Mouse (Mus musculus): ENCODE results near the gene Tfam. TPM values are rescaled to one million over a fixed set of nuclear protein-coding genes. Genes with fewer than 3 reads are reported as not detected.

Tfam gene
- polyA plus RNA-seq, 1 experiment from 2014 or later: 45.4 TPM

- Histone ChIP-seq H3K4me2 (replicated peaks) (no peak overlapping the region), H3K4me3 (replicated peaks; ENCODE audit: low read length) (no peak overlapping the region), H3K27me3 (ENCODE audit: control insufficient read depth, insufficient read depth, low read length) (no peaks in the 10 kb centered on the region), H3K4me1 (replicated peaks; ENCODE audit: control insufficient read depth, insufficient read depth, low read length) (peaks cover 12% of the 10 kb centered on the region; the same call in 1 of the 2 replicates), H3K27ac (no peak overlapping the region), H3K36me3 (replicated peaks; ENCODE audit: control insufficient read depth, insufficient read depth) (peaks cover 82% of the 10 kb centered on the region), H3K9me3 (ENCODE audit: control insufficient read depth, low read length) (no peaks in the 10 kb centered on the region), H3K9ac (no peak overlapping the region)
- 62% methylated on average over 5 of the region's 5 CpGs for WGBS
- DNase-seq (ENCODE audit: low spot score): no peak
- ATAC-seq (ENCODE audit: low FRiP score): no peak
Measured at GRCm38 (mm10) chr10:71258943-71259342, 20.9 kb upstream of the Tfam start.

- no peak overlapping the region for H3K4me3 ChIP-seq (replicated peaks; ENCODE audit: low read length)
- no peak for ATAC-seq (ENCODE audit: low FRiP score)
- peaks cover 83% of the 10 kb centered on the region for H3K36me3 ChIP-seq (replicated peaks; ENCODE audit: control insufficient read depth, insufficient read depth)
- H3K27me3 ChIP-seq (ENCODE audit: control insufficient read depth, insufficient read depth, low read length): no peaks in the 10 kb centered on the region
- no peaks in the 10 kb centered on the region for H3K9me3 ChIP-seq (ENCODE audit: control insufficient read depth, low read length)
- 88% methylated on average over 8 of the region's 8 CpGs for WGBS
- no peak overlapping the region for H3K9ac ChIP-seq
- no peak overlapping the region for H3K4me2 ChIP-seq (replicated peaks)
- H3K4me1 ChIP-seq (replicated peaks; ENCODE audit: control insufficient read depth, insufficient read depth, low read length): peaks cover 12% of the 10 kb centered on the region; the same call in 1 of the 2 replicates
- no peak overlapping the region for H3K27ac ChIP-seq
- no peak for DNase-seq (ENCODE audit: low spot score)
Measured at GRCm38 (mm10) chr10:71258516-71258915, 20.4 kb upstream of the Tfam start.

- Histone ChIP-seq H3K36me3 (replicated peaks; ENCODE audit: control insufficient read depth, insufficient read depth) (peaks cover 43% of the 10 kb centered on the region), H3K9ac (no peak overlapping the region), H3K4me2 (replicated peaks) (no peak overlapping the region), H3K27ac (no peak overlapping the region), H3K9me3 (ENCODE audit: control insufficient read depth, low read length) (no peaks in the 10 kb centered on the region), H3K4me1 (replicated peaks; ENCODE audit: control insufficient read depth, insufficient read depth, low read length) (no peaks in the 10 kb centered on the region), H3K4me3 (replicated peaks; ENCODE audit: low read length) (no peak overlapping the region), H3K27me3 (ENCODE audit: control insufficient read depth, insufficient read depth, low read length) (no peaks in the 10 kb centered on the region)
- ATAC-seq (ENCODE audit: low FRiP score): no peak
- no peak for DNase-seq (ENCODE audit: low spot score)
- 81% methylated on average over 4 of the region's 4 CpGs for WGBS
Measured at GRCm38 (mm10) chr10:71253147-71253546, 15.1 kb upstream of the Tfam start.

- Histone ChIP-seq H3K4me2 (replicated peaks) (no peak overlapping the region), H3K9me3 (ENCODE audit: control insufficient read depth, low read length) (no peaks in the 10 kb centered on the region), H3K4me3 (replicated peaks; ENCODE audit: low read length) (no peak overlapping the region), H3K27me3 (ENCODE audit: control insufficient read depth, insufficient read depth, low read length) (no peaks in the 10 kb centered on the region), H3K4me1 (replicated peaks; ENCODE audit: control insufficient read depth, insufficient read depth, low read length) (no peaks in the 10 kb centered on the region), H3K27ac (no peak overlapping the region), H3K9ac (no peak overlapping the region), H3K36me3 (replicated peaks; ENCODE audit: control insufficient read depth, insufficient read depth) (peaks cover 35% of the 10 kb centered on the region)
- 80% methylated on average over 5 of the region's 5 CpGs for WGBS
- ATAC-seq (ENCODE audit: low FRiP score) (no peak), DNase-seq (ENCODE audit: low spot score) (no peak)
Measured at GRCm38 (mm10) chr10:71252421-71252820, 14.3 kb upstream of the Tfam start.

DNA sequence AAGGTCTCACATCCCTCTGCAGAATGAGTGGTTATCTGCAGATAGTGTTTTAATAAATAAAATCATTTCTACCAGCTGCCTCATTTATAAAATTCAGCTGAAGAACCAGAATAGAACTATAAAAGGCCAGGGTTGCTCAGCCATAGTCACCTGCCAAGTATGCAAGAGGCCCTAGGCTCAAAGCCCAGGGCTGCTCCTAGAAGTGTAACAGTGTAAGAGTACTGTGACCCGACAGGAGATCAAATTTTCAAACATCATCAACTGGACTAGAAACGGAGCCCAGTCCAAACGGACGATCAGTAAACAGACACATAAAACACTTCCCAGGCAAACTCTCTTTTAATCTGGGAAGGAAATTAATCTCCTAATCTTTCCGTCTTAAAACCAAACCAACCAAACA, 13.8 kb upstream of the Tfam start:
- H3K27ac ChIP-seq: no peak overlapping the region
- H3K9ac ChIP-seq: no peak overlapping the region
- H3K36me3 ChIP-seq (replicated peaks; ENCODE audit: control insufficient read depth, insufficient read depth): peaks cover 30% of the 10 kb centered on the region
- no peaks in the 10 kb centered on the region for H3K27me3 ChIP-seq (ENCODE audit: control insufficient read depth, insufficient read depth, low read length)
- no peaks in the 10 kb centered on the region for H3K4me1 ChIP-seq (replicated peaks; ENCODE audit: control insufficient read depth, insufficient read depth, low read length)
- ATAC-seq (ENCODE audit: low FRiP score) (no peak), DNase-seq (ENCODE audit: low spot score) (no peak)
- H3K9me3 ChIP-seq (ENCODE audit: control insufficient read depth, low read length): no peaks in the 10 kb centered on the region
- 93% methylated on average over 5 of the region's 5 CpGs for WGBS
- H3K4me2 ChIP-seq (replicated peaks): no peak overlapping the region
- H3K4me3 ChIP-seq (replicated peaks; ENCODE audit: low read length): no peak overlapping the region

- Histone ChIP-seq H3K27me3 (ENCODE audit: control insufficient read depth, insufficient read depth, low read length) (no peaks in the 10 kb centered on the region), H3K4me2 (replicated peaks) (no peak overlapping the region), H3K4me3 (replicated peaks; ENCODE audit: low read length) (no peak overlapping the region), H3K27ac (no peak overlapping the region), H3K4me1 (replicated peaks; ENCODE audit: control insufficient read depth, insufficient read depth, low read length) (no peaks in the 10 kb centered on the region), H3K36me3 (replicated peaks; ENCODE audit: control insufficient read depth, insufficient read depth) (peaks cover 24% of the 10 kb centered on the region), H3K9ac (no peak overlapping the region), H3K9me3 (ENCODE audit: control insufficient read depth, low read length) (no peaks in the 10 kb centered on the region)
- ATAC-seq (ENCODE audit: low FRiP score): no peak
- no peak for DNase-seq (ENCODE audit: low spot score)
- 92% methylated on average over 5 of the region's 5 CpGs for WGBS
Measured at GRCm38 (mm10) chr10:71251256-71251655, 13.2 kb upstream of the Tfam start.

DNA sequence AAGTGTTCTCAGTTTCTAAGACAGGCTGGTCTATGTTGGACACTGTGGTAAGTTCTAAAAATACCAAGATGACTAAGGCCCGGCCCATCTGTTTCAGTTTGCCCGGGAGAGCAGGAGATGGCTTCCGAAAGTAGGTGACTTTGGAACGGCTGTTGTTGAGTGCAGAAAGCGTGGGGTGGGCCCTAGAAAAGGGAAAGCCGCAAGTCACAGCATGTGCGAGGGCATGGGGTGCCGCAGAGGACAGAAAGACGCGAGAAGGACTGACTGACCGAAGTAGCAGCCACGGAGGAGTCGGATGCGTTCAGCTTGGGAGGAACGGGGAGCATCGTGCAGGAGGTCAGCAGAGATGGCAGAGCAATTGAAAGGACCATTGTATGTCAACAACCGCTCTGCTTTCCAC, 12.4 kb upstream of the Tfam start:
- Histone ChIP-seq H3K4me2 (replicated peaks) (no peak overlapping the region), H3K36me3 (replicated peaks; ENCODE audit: control insufficient read depth, insufficient read depth) (peaks cover 17% of the 10 kb centered on the region), H3K4me3 (replicated peaks; ENCODE audit: low read length) (no peak overlapping the region), H3K9ac (no peak overlapping the region), H3K27ac (no peak overlapping the region), H3K9me3 (ENCODE audit: control insufficient read depth, low read length) (no peaks in the 10 kb centered on the region), H3K27me3 (ENCODE audit: control insufficient read depth, insufficient read depth, low read length) (no peaks in the 10 kb centered on the region), H3K4me1 (replicated peaks; ENCODE audit: control insufficient read depth, insufficient read depth, low read length) (no peaks in the 10 kb centered on the region)
- WGBS: 75% methylated on average over 17 of the region's 17 CpGs
- DNase-seq (ENCODE audit: low spot score) (no peak), ATAC-seq (ENCODE audit: low FRiP score) (no peak)

DNA sequence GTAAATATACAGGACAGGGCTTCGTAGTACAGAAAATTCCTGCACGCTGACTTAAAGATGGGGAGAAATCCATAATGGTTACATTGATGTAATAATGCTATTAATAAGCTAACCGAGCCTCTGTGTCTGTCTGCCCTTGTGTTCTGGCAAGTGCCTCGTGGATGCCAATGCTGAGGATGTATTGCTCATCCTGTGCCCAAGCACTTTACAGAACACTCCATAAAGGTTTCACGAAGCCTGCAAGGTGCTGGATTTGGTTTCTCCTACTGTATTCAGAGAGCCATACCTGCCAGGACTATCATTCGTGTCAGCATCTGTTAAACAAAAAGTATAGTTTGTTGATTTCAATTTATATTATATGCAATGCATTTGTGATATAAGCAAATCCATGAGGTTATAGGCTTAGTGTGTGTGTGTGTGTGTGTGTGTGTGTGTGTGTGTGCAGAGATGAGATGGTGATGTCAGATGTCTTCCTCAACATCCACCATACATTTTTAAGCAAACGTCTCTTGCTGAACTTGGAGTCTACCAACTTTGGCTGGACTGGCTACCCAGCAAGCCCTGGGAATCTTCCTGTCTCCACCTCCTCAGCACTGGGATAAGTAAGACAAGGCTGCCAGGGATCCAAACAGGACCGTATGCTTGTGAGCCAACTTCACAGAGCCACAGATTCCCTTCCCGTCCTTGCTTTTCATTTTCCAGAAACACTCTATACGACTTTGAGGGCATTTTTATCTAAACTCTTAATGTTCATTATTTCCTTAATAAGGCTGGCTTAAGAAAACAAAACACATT, 11.2 kb upstream of the Tfam start:
- 82% methylated on average over 10 of the region's 10 CpGs for WGBS

DNA sequence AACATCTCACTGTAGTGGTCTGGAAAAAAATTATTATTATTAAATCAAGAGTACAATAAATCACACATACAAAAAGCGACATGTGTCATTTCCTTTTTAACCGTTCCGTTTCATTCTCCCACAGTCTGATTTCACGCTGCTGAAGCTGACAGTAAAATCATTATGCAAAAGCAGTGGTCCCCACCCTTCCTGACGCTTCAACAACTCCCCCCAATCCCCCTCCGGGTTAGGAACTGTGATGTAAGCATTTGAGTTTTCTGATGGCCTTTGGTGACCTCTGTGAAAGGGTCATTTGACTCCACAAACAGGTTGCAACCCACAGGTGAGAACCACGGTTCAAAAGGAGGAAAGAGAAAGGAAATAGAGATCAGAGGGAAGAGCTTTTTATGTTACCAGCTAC, 8.9 kb upstream of the Tfam start:
- DNase-seq (ENCODE audit: low spot score) (no peak), ATAC-seq (ENCODE audit: low FRiP score) (no peak)
- no peaks in the 10 kb centered on the region for H3K9me3 ChIP-seq (ENCODE audit: control insufficient read depth, low read length)
- 57% methylated on average over 7 of the region's 7 CpGs for WGBS
- H3K9ac ChIP-seq: no peak overlapping the region
- no peaks in the 10 kb centered on the region for H3K4me1 ChIP-seq (replicated peaks; ENCODE audit: control insufficient read depth, insufficient read depth, low read length)
- no peaks in the 10 kb centered on the region for H3K36me3 ChIP-seq (replicated peaks; ENCODE audit: control insufficient read depth, insufficient read depth)
- no peak overlapping the region for H3K4me3 ChIP-seq (replicated peaks; ENCODE audit: low read length)
- no peaks in the 10 kb centered on the region for H3K27me3 ChIP-seq (ENCODE audit: control insufficient read depth, insufficient read depth, low read length)
- no peak overlapping the region for H3K4me2 ChIP-seq (replicated peaks)
- H3K27ac ChIP-seq: no peak overlapping the region

More for the DNA sequence above, 11.2 kb upstream of the Tfam start:
- DNase-seq (ENCODE audit: low spot score): no peak
- H3K4me2 ChIP-seq (replicated peaks): no peak overlapping the region
- no peaks in the 10 kb centered on the region for H3K9me3 ChIP-seq (ENCODE audit: control insufficient read depth, low read length)
- no peak overlapping the region for H3K27ac ChIP-seq
- H3K9ac ChIP-seq: no peak overlapping the region
- no peak overlapping the region for H3K4me3 ChIP-seq (replicated peaks; ENCODE audit: low read length)
- no peaks in the 10 kb centered on the region for H3K4me1 ChIP-seq (replicated peaks; ENCODE audit: control insufficient read depth, insufficient read depth, low read length)
- no peak for ATAC-seq (ENCODE audit: low FRiP score)
- H3K27me3 ChIP-seq (ENCODE audit: control insufficient read depth, insufficient read depth, low read length): no peaks in the 10 kb centered on the region
- peaks cover 5% of the 10 kb centered on the region for H3K36me3 ChIP-seq (replicated peaks; ENCODE audit: control insufficient read depth, insufficient read depth)

Measured in hindbrain, embryonic 14.5 days (tissue).